Mouse (Mus musculus) liver, embryonic 12.5 days (tissue): ENCODE measurements around the gene Setd4. TPM values are rescaled to one million over a fixed set of nuclear protein-coding genes. Genes with fewer than 3 reads are reported as not detected.
"Not testable (repeated sequence)": the region's sequence is repeated elsewhere in the genome, so short reads cannot be mapped to it uniquely, and the experiment has no call there.

ENCODE experiments used
- ATAC-seq: fragments of 200-750 bp; cut with Nextera tagmentation; 2 replicates; pipeline ENCODE4 v1.8.0; 2017; ENCODE audit warnings: moderate number of reproducible peaks, mild to moderate bottlenecking, moderate library complexity
- H3K27ac ChIP-seq: fragments of 300-500 bp; sonication (generic); 2 replicates; pipeline ENCODE4 v1.5.1; 2016; ENCODE audit warnings: mild to moderate bottlenecking
- H3K27me3 ChIP-seq: fragments of 300-500 bp; sonication (generic); replicated peaks from 2 replicates; pipeline ENCODE4 v1.6.1; 2016; ENCODE audit warnings: mild to moderate bottlenecking, moderate library complexity
- H3K36me3 ChIP-seq: fragments of 300-500 bp; sonication (generic); 2 replicates; pipeline ENCODE4 v1.6.1; 2016; ENCODE audit warnings: mild to moderate bottlenecking, moderate library complexity
- H3K4me1 ChIP-seq: fragments of 300-500 bp; sonication (generic); 2 replicates; pipeline ENCODE4 v1.6.1; 2016
- H3K4me2 ChIP-seq: fragments of 300-500 bp; sonication (generic); 2 replicates; pipeline ENCODE4 v1.6.1; 2016; ENCODE audit warnings: mild to moderate bottlenecking, moderate library complexity
- H3K4me3 ChIP-seq: fragments of 300-500 bp; sonication (generic); 2 replicates; pipeline ENCODE4 v1.5.1; 2016; ENCODE audit warnings: mild to moderate bottlenecking, moderate library complexity
- H3K9ac ChIP-seq: fragments of 300-500 bp; sonication (generic); 2 replicates; pipeline ENCODE4 v1.6.1; 2016; ENCODE audit warnings: mild to moderate bottlenecking, moderate library complexity
- H3K9me3 ChIP-seq: fragments of 300-500 bp; sonication (generic); replicated peaks from 2 replicates; pipeline ENCODE4 v1.6.1; 2016; ENCODE audit warnings: mild to moderate bottlenecking, moderate library complexity
- WGBS: fragments of 180-500 bp; shearing (Covaris S2); methylation state at CpG from one replicate; pipeline ENCODE4 v1.1.7; 2016; ENCODE audit not compliant: insufficient replicate concordance; 5-methylcytosine and 5-hydroxymethylcytosine counted together
- polyA plus RNA-seq: library from polyadenylated mRNA; unstranded; fragments of >200 nt; fragmentation: Nextera tagmentation; extraction: Ambion mirVana; gene quantifications from 2 replicates; pipeline ENCODE4 v1.2.1, GENCODE M21; 2016

Gene Setd4
- polyA plus RNA-seq, result 6.5 and 7.6 TPM in 2 replicates

GRCm38 (mm10) chr16:93603439-93604212, at the start of gene Setd4:
Setd4 (minus strand) TSS chr16:93604063.
- H3K36me3 ChIP-seq, result peaks cover 12% of the 10 kb centered on the region
- peak within 1 kb of the TSS; percentile 87 for H3K27ac ChIP-seq
- peaks cover 16% of the 10 kb centered on the region; the same call in 1 of the 2 replicates for H3K27me3 ChIP-seq
- H3K9ac ChIP-seq, result peak within 1 kb of the TSS; percentile 81
- H3K4me2 ChIP-seq, result peak within 1 kb of the TSS; percentile 87
- no peaks in the 10 kb centered on the region for H3K9me3 ChIP-seq
- peaks cover 60% of the 10 kb centered on the region for H3K4me1 ChIP-seq
- under 1% methylated on average over 55 of the region's 55 CpGs for WGBS
- H3K4me3 ChIP-seq, result peak within 1 kb of the TSS; percentile 76
- peak; percentile 87 for ATAC-seq

DNA sequence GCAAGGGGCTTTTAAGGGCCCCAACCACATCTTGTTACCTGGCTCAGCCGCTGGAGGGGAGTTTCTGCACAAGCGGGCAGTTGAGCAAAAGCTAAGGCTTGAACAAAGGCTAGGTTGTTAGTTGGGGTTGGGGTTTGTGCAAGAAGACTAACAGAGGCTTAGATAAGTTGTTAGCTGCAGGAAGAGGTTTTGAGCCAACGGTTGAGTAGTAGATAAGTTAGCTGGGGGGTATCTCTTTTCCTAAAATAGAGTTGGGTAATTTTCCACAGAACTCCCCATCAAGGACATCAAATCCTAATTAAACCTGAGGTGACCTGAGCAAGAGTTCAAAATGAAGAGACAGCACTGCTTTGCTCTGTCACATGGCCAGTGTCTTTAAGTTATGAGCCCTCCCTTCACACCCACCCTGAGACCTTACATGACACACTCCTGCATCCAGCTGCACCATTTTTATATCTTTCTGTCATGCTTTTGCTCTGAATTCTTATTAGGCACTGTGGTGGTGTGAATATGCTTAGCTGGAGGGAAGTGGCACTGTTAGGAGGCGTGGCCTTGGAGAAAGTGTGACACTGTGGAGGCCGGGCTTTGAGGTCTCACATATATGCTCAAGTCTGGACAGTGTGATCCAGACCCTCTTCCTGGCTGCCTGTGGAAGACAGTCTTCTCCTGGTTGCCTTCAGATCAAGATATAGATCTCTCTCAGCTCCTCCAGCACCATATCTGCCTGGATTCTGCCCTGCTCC, 44.7 kb upstream of the Setd4 start:
- H3K36me3 ChIP-seq, result no peaks in the 10 kb centered on the region
- no peak overlapping the region for H3K27ac ChIP-seq
- no peak overlapping the region for H3K4me3 ChIP-seq
- H3K27me3 ChIP-seq, result 0 out of 2 replicates have a peak, but pooled peaks cover 5% of the 10 kb centered on the region
- 49% methylated on average over 5 of the region's 5 CpGs for WGBS
- H3K9me3 ChIP-seq, result no peaks in the 10 kb centered on the region
- no peak overlapping the region for H3K9ac ChIP-seq
- no peak for ATAC-seq
- H3K4me2 ChIP-seq, result no peak overlapping the region
- no peaks in the 10 kb centered on the region for H3K4me1 ChIP-seq

- WGBS, result 29% methylated on average over 4 of the region's 4 CpGs
- no peak overlapping the region for H3K4me3 ChIP-seq
These were observed 40.1 kb upstream of the Setd4 start for GRCm38 (mm10) chr16:93644006-93644405.

GRCm38 (mm10) chr16:93627761-93628400, 24.0 kb upstream of the Setd4 start, which contains the start of gene Gm5678:
Gm5678 (plus strand) TSS chr16:93628097.
- no peak within 1 kb of the TSS for H3K27ac ChIP-seq
- peaks cover 27% of the 10 kb centered on the region; the same call in 1 of the 2 replicates for H3K27me3 ChIP-seq
- WGBS, result 68% methylated on average over 23 of the region's 23 CpGs
- no peaks in the 10 kb centered on the region for H3K9me3 ChIP-seq
- H3K4me2 ChIP-seq, result no peak within 1 kb of the TSS
- ATAC-seq, result no peak
- no peak within 1 kb of the TSS for H3K9ac ChIP-seq
- no peak within 1 kb of the TSS for H3K4me3 ChIP-seq
- H3K4me1 ChIP-seq, result no peaks in the 10 kb centered on the region
- H3K36me3 ChIP-seq, result no peaks in the 10 kb centered on the region

More at GRCm38 (mm10) chr16:93644006-93644405, 40.1 kb upstream of the Setd4 start:
- Histone ChIP-seq H3K27ac (no peak overlapping the region), H3K9me3 (no peaks in the 10 kb centered on the region), H3K9ac (no peak overlapping the region), H3K4me1 (no peaks in the 10 kb centered on the region), H3K36me3 (no peaks in the 10 kb centered on the region), H3K27me3 (no peaks in the 10 kb centered on the region; the same call in 1 of the 2 replicates), H3K4me2 (no peak overlapping the region)
- no peak for ATAC-seq

DNA sequence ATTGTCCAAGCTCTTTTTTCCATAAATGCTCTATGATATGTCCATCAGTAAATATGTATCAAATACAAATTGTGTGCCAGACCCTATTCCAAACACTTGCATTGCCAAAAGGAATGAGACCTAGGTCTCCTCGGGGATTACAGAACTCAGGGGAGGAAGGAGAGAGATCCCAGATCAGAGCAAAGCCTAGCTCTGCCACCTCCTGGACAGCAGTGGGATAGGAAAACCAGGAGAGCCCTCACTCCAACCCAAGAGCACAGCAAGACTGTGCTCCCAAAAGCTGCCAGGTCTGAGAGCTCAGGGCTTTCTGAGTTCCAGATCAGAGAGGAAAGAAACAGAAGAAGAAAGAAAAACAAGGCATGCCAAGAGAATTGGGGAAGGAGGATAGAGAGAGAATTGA, 22.9 kb upstream of the Setd4 start:
- Histone ChIP-seq H3K4me3 (no peak overlapping the region), H3K27ac (no peak overlapping the region), H3K36me3 (no peaks in the 10 kb centered on the region), H3K9ac (no peak overlapping the region), H3K4me2 (no peak overlapping the region), H3K27me3 (peaks cover 27% of the 10 kb centered on the region; the same call in 1 of the 2 replicates), H3K4me1 (no peaks in the 10 kb centered on the region), H3K9me3 (no peaks in the 10 kb centered on the region)
- 11% methylated on average over 1 of the region's 1 CpGs for WGBS
- no peak for ATAC-seq

GRCm38 (mm10) chr16:93624671-93625070, 20.8 kb upstream of the Setd4 start:
- no peaks in the 10 kb centered on the region for H3K9me3 ChIP-seq
- no peaks in the 10 kb centered on the region for H3K4me1 ChIP-seq
- peaks cover 24% of the 10 kb centered on the region; the same call in 1 of the 2 replicates for H3K27me3 ChIP-seq
- WGBS, result 60% methylated on average over 4 of the region's 4 CpGs
- no peak overlapping the region for H3K9ac ChIP-seq
- no peak for ATAC-seq
- H3K27ac ChIP-seq, result no peak overlapping the region
- no peak overlapping the region for H3K4me3 ChIP-seq
- no peaks in the 10 kb centered on the region for H3K36me3 ChIP-seq
- no peak overlapping the region for H3K4me2 ChIP-seq

- not testable (repeated sequence) for H3K36me3 ChIP-seq, H3K4me1 ChIP-seq, H3K9me3 ChIP-seq, H3K4me2 ChIP-seq, H3K27ac ChIP-seq, H3K4me3 ChIP-seq, H3K9ac ChIP-seq, ATAC-seq
- peaks cover 24% of the 10 kb centered on the region; the same call in 1 of the 2 replicates for H3K27me3 ChIP-seq
- WGBS, result 61% methylated on average over 4 of the region's 4 CpGs
These were observed 19.9 kb upstream of the Setd4 start for GRCm38 (mm10) chr16:93623759-93624158.

GRCm38 (mm10) chr16:93615118-93615870, 11.4 kb upstream of the Setd4 start:
- Histone ChIP-seq H3K4me3 (no peak overlapping the region), H3K4me1 (no peaks in the 10 kb centered on the region), H3K27me3 (0 out of 2 replicates have a peak, but pooled peaks cover 3% of the 10 kb centered on the region), H3K9ac (no peak overlapping the region), H3K36me3 (no peaks in the 10 kb centered on the region), H3K27ac (no peak overlapping the region), H3K4me2 (no peak overlapping the region), H3K9me3 (no peaks in the 10 kb centered on the region)
- ATAC-seq, result no peak
- 23% methylated on average over 5 of the region's 5 CpGs for WGBS

- no peak for ATAC-seq
- no peak overlapping the region for H3K4me2 ChIP-seq
- no peak overlapping the region for H3K9ac ChIP-seq
- no peak overlapping the region for H3K27ac ChIP-seq
- no peaks in the 10 kb centered on the region for H3K9me3 ChIP-seq
- WGBS, result 77% methylated on average over 4 of the region's 4 CpGs
- peaks cover 19% of the 10 kb centered on the region for H3K4me1 ChIP-seq
- H3K36me3 ChIP-seq, result peaks cover 5% of the 10 kb centered on the region
- H3K27me3 ChIP-seq, result peaks cover 11% of the 10 kb centered on the region; the same call in 1 of the 2 replicates
- no peak overlapping the region for H3K4me3 ChIP-seq
These were observed 7.1 kb upstream of the Setd4 start for GRCm38 (mm10) chr16:93610961-93611360.

- WGBS, result 81% methylated on average over 4 of the region's 4 CpGs
- H3K27ac ChIP-seq, result no peak overlapping the region
- peaks cover 5% of the 10 kb centered on the region for H3K36me3 ChIP-seq
- no peak overlapping the region for H3K4me3 ChIP-seq
- ATAC-seq, result no peak
- no peak overlapping the region for H3K4me2 ChIP-seq
- peaks cover 20% of the 10 kb centered on the region for H3K4me1 ChIP-seq
- no peak overlapping the region for H3K9ac ChIP-seq
- no peaks in the 10 kb centered on the region for H3K9me3 ChIP-seq
- peaks cover 19% of the 10 kb centered on the region; the same call in 1 of the 2 replicates for H3K27me3 ChIP-seq
These were observed 5.9 kb upstream of the Setd4 start for GRCm38 (mm10) chr16:93609796-93610195.

DNA sequence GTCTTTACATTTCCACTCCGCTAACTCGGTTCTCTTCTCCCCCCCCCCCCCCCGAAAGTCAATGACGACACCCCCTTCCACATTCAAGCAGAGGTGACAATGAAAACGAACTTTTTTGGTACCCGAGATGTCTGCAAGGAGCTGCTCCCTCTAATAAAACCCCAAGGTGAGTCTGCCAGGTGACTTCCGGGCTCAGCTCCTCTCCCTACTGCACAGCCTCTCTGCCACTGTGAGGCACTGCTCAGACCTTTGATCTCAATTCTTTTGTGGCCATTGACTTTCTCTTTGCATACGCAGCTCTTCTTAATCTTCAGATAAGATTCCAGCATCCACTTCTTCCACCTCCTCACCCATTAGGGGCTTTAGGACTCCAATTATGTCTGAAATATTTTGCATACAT, 4.9 kb upstream of the Setd4 start:
- no peak overlapping the region for H3K27ac ChIP-seq
- peaks cover 5% of the 10 kb centered on the region for H3K36me3 ChIP-seq
- no peak overlapping the region for H3K9ac ChIP-seq
- peaks cover 28% of the 10 kb centered on the region for H3K4me1 ChIP-seq
- 0 out of 2 replicates have a peak overlapping the region, but pooled peaks have one; percentile 68 for H3K4me3 ChIP-seq
- H3K27me3 ChIP-seq, result peaks cover 19% of the 10 kb centered on the region; the same call in 1 of the 2 replicates
- H3K9me3 ChIP-seq, result no peaks in the 10 kb centered on the region
- peak overlapping the region; percentile 97 for H3K4me2 ChIP-seq
- ATAC-seq, result no peak
- 67% methylated on average over 8 of the region's 8 CpGs for WGBS
